16 mouse cellular contexts compared by ENCODE assay signal in the genomic region with DNA sequence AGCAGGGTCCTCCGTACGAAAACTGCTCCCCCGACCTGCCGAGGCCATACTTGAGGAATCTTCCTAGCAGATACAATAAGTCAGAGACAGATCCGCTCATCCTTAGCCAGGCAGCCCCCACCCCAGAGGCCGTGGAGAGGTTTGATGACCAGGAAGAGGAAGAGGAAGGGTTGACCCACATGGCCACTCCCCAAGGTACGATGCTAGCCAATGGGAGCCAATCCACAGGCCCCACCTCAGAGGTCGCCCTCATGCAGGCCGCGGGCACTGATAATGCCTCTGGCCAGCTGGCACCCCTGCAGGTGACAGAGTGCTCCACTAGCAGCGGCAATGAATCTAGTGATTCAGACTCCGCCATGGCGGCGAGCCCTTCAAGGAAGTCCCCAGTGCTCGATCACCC.
"Had no signal": no experiment of that assay in that cellular context is flagged by ENCODE, and none has a peak within 500 bp of the region (broad histone marks: within the 10 kb centered on the region; RNA-seq: fewer than 3 reads in every experiment).

No protein-coding gene starts in this region.

- H3K9me3 ChIP-seq: limb, embryonic 15.5 days; liver, embryonic 12.5 days; midbrain, embryonic 10.5 days; neural tube, embryonic 13.5 days; stomach, embryonic 15.5 days had no signal

- H3K4me1 ChIP-seq: liver, embryonic 12.5 days had no signal

- ATAC-seq: liver, embryonic 12.5 days had no signal

- H3K4me3 ChIP-seq: limb, embryonic 15.5 days; liver, embryonic 12.5 days; midbrain, embryonic 10.5 days; neural tube, embryonic 13.5 days; stomach, embryonic 15.5 days had no signal

- H3K27ac ChIP-seq: liver, embryonic 12.5 days; midbrain, embryonic 10.5 days; neural tube, embryonic 13.5 days; stomach, embryonic 15.5 days had no signal

- H3K4me2 ChIP-seq: limb, embryonic 15.5 days; liver, embryonic 12.5 days; lung, embryonic 14.5 days; neural tube, embryonic 13.5 days; stomach, embryonic 15.5 days had no signal

- H3K27me3 ChIP-seq: limb, embryonic 15.5 days; liver, embryonic 12.5 days; neural tube, embryonic 13.5 days; stomach, embryonic 15.5 days had no signal

- DNase-seq: kidney, adult 18-20 months; kidney, postnatal 10 days; kidney, postnatal 4 days; lung, embryonic 14.5 days; lung, postnatal 10 days; lung, postnatal 4 days; midbrain, embryonic 14.5 days; retina, postnatal 1 day; right cerebral cortex, postnatal 4 days; spleen, adult 18-20 months; thymus, postnatal 4 days had no signal

- H3K9ac ChIP-seq: limb, embryonic 15.5 days; liver, embryonic 12.5 days; lung, embryonic 14.5 days; neural tube, embryonic 13.5 days; stomach, embryonic 15.5 days had no signal
